Mouse (Mus musculus) embryo, embryonic 10.5 days (tissue): ENCODE measurements around the gene Tbrg4.

Experiments used
- DNase-seq: peaks from one replicate; pipeline ENCODE4 v3.0.0-alpha.2; 2015; ENCODE audit warnings: low spot score

Tbrg4 gene

GRCm38 (mm10) chr11:6590933-6591675, 34.8 kb downstream of the Tbrg4 start:
- no peak for DNase-seq

- DNase-seq = no peak
Measured at GRCm38 (mm10) chr11:6589838-6590237, 36.0 kb downstream of the Tbrg4 start.

GRCm38 (mm10) chr11:6588295-6588694, 37.6 kb downstream of the Tbrg4 start:
- no peak for DNase-seq

GRCm38 (mm10) chr11:6587249-6587940, 38.5 kb downstream of the Tbrg4 start:
- DNase-seq = no peak

- no peak for DNase-seq
Measured at GRCm38 (mm10) chr11:6586660-6587059, 39.2 kb downstream of the Tbrg4 start.

GRCm38 (mm10) chr11:6585748-6586147, 40.1 kb downstream of the Tbrg4 start:
- no peak for DNase-seq

- no peak for DNase-seq
Measured at GRCm38 (mm10) chr11:6581560-6581959, 44.3 kb downstream of the Tbrg4 start.

- no peak for DNase-seq
Measured at GRCm38 (mm10) chr11:6580065-6580750, 45.7 kb downstream of the Tbrg4 start.

- DNase-seq = no peak
Measured at GRCm38 (mm10) chr11:6579361-6579760, 46.5 kb downstream of the Tbrg4 start.

GRCm38 (mm10) chr11:6576151-6576550, 49.7 kb downstream of the Tbrg4 start:
- no peak for DNase-seq

GRCm38 (mm10) chr11:6569410-6569777, 56.5 kb downstream of the Tbrg4 start:
- no peak for DNase-seq

- no peak for DNase-seq
Measured at GRCm38 (mm10) chr11:6568584-6569409, 57.1 kb downstream of the Tbrg4 start.

GRCm38 (mm10) chr11:6567951-6568350, 57.9 kb downstream of the Tbrg4 start:
- DNase-seq = no peak

GRCm38 (mm10) chr11:6566496-6566895, 59.4 kb downstream of the Tbrg4 start:
- no peak for DNase-seq
